Mouse (Mus musculus) intestine, embryonic 16.5 days (tissue): ENCODE measurements at regions not wholly inside any gene's neighbourhood (a gene's known extent, or its start where the extent isn't known, plus 50 kb on each side); places are given as distances from the start of the nearest gene placed in this dataset.

ENCODE experiments used
- ATAC-seq: fragments of 200-750 bp; cut with Nextera tagmentation; 2 replicates; pipeline ENCODE4 v1.8.0; 2017; ENCODE audit warnings: moderate TSS enrichment, moderate library complexity
- H3K27ac ChIP-seq: fragments of 300-500 bp; sonication (generic); 2 replicates; pipeline ENCODE4 v1.5.1; 2014; ENCODE audit warnings: mild to moderate bottlenecking, low read length
- H3K27me3 ChIP-seq: fragments of 300-500 bp; sonication (generic); replicated peaks from 2 replicates; pipeline ENCODE4 v1.6.1; 2014; ENCODE audit warnings: low read length, control low read depth, mixed read lengths; ENCODE audit not compliant: control insufficient read depth, insufficient read depth
- H3K36me3 ChIP-seq: fragments of 300-500 bp; sonication (generic); 2 replicates; pipeline ENCODE4 v1.6.1; 2014; ENCODE audit warnings: low read length, control low read depth; ENCODE audit not compliant: control insufficient read depth, insufficient read depth
- H3K4me1 ChIP-seq: fragments of 300-500 bp; sonication (generic); 2 replicates; pipeline ENCODE4 v1.6.1; 2014; ENCODE audit warnings: low read length, control low read depth, mixed read lengths; ENCODE audit not compliant: control insufficient read depth, insufficient read depth
- H3K4me2 ChIP-seq: fragments of 300-500 bp; sonication (generic); 2 replicates; pipeline ENCODE4 v1.6.1; 2014; ENCODE audit warnings: low read depth, low read length, control low read depth
- H3K4me3 ChIP-seq: fragments of 300-500 bp; sonication (generic); 2 replicates; pipeline ENCODE4 v1.5.1; 2014; ENCODE audit warnings: mild to moderate bottlenecking, low read length
- H3K9ac ChIP-seq: fragments of 300-500 bp; sonication (generic); 2 replicates; pipeline ENCODE4 v1.6.1; 2014; ENCODE audit warnings: low read depth, low read length
- H3K9me3 ChIP-seq: fragments of 300-500 bp; sonication (generic); 2 replicates; pipeline ENCODE4 v1.6.1; 2016; ENCODE audit warnings: low read length, control low read depth; ENCODE audit not compliant: control insufficient read depth
- WGBS: fragments of 180-500 bp; shearing (Covaris S2); extraction: QIAGEN DNeasy Blood & Tissue Kit; methylation state at CpG from one replicate; pipeline ENCODE4 v1.1.7; 2014; 5-methylcytosine and 5-hydroxymethylcytosine counted together

DNA sequence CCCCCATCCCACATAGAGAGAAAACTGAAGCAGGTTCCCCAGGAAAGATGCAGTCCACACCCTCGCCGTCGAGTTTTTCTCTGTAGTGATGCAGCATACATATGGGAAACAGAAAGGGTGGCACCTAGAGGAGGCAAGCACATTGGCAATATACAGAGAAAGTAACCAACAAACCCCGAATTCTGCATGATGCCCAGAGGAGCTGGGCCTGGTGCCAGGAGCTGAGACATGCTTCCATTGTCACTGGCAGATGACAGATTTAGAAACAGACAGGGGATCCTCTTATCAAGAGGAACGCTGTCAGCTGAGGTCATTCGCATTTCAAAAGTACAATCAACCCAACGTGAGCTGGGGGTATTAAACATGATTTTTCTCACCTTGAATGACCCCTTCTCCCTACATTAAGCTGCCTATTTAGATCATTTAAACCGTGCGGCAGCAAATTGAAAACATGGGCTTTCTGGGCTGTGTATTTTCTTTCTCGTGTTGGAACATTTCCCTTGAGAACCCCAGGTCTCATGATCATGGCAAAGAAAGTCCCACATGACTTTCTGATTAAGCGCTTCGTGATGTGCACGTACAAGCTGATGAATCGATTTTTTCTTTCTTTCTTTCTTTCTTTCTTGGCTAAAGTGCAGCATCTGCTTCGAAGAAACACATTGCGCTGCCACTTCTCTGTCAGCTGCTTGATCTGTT is 118.4 kb upstream of the Rnaseh2b start:
- no peak overlapping the region for H3K4me3 ChIP-seq
- no peaks in the 10 kb centered on the region for H3K36me3 ChIP-seq
- 69% methylated on average over 16 of the region's 16 CpGs for WGBS
- H3K4me1 ChIP-seq, result peaks cover 14% of the 10 kb centered on the region; the same call in 1 of the 2 replicates
- no peak overlapping the region for H3K9ac ChIP-seq
- no peak overlapping the region for H3K27ac ChIP-seq
- H3K4me2 ChIP-seq, result no peak overlapping the region
- no peak for ATAC-seq
- H3K9me3 ChIP-seq, result no peaks in the 10 kb centered on the region
- no peaks in the 10 kb centered on the region for H3K27me3 ChIP-seq

DNA sequence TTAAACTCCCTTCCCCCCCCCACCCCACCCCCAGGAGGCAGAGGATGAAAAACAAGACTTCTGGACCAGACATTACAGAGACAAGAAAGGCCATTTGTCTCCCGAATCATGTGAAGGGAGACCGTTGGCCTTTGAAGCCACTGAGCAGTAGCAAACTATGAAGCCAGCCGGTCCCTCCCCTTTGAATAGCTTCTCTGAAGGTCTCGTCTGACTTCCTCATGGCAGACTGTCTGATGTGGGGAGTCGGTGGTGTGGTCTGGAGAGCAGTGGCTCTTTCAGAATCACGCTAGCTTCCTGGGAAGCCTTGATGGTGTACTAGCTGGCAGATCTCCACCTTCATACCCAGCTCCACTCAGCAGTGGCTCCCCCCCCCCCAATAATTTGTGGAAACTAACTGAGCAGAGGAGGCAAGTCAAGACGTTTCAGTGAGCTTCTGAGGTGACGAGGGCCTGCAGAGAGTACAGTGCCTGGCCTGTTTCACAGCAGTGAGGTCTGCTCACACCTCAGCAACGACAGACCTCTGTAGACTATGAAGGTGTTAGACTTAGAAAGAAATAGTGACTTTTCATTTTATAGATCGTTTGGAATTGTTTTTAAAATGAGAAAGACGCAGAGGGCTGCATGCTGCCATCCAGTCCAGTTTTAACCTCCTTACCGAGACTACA is 116.9 kb upstream of the Rnaseh2b start:
- ATAC-seq, result no peak
- H3K4me2 ChIP-seq, result no peak overlapping the region
- no peaks in the 10 kb centered on the region for H3K27me3 ChIP-seq
- no peaks in the 10 kb centered on the region for H3K9me3 ChIP-seq
- no peak overlapping the region for H3K9ac ChIP-seq
- H3K27ac ChIP-seq, result no peak overlapping the region
- WGBS, result 58% methylated on average over 12 of the region's 12 CpGs
- no peaks in the 10 kb centered on the region for H3K36me3 ChIP-seq
- H3K4me3 ChIP-seq, result no peak overlapping the region
- peaks cover 11% of the 10 kb centered on the region; the same call in 1 of the 2 replicates for H3K4me1 ChIP-seq

DNA sequence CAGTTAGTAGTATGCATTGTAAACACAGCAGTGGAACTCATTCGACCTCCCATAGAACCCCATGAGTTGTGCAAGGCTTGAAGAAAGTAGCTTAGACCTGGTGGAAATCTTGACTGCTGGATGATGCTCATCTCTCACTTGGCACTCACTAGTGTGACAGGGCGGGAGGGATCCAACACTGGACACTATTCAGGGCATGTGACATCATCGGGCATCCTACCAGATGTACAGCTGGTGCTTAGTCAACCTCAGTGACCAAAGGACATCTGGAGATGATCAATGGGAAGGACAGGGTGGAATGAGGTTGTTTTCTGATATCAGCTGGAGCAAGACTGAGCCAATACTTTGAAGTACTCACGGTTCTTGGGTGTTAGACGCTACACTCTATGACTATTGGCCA is 114.9 kb upstream of the Rnaseh2b start:
- Histone ChIP-seq H3K4me2 (no peak overlapping the region), H3K27ac (no peak overlapping the region), H3K36me3 (no peaks in the 10 kb centered on the region), H3K9ac (no peak overlapping the region), H3K4me1 (peaks cover 5% of the 10 kb centered on the region; the same call in 1 of the 2 replicates), H3K27me3 (no peaks in the 10 kb centered on the region), H3K4me3 (no peak overlapping the region), H3K9me3 (no peaks in the 10 kb centered on the region)
- ATAC-seq, result no peak
- WGBS, result 86% methylated on average over 5 of the region's 5 CpGs

DNA sequence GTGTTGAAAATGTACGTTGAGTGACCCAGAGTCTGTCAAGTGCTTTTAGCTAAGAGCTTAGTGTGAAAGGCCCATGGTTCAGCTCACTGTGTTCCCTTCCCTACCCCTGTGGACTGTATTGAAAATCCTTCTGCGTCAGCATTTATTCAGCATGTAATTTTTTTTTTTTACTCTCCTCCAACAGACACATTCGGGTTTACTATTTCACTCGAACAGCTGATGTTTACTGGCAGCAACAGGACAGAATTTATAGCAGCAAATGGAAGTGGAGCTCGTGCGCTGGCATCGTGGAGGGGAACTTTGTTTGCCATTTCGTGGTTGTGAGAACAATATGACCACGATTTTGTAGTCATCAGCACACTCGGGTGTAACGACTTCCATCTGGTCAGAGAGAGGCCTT is 105.0 kb upstream of the Rnaseh2b start:
- Histone ChIP-seq H3K9ac (no peak overlapping the region), H3K9me3 (no peaks in the 10 kb centered on the region), H3K4me3 (no peak overlapping the region), H3K4me1 (no peaks in the 10 kb centered on the region), H3K27ac (no peak overlapping the region), H3K27me3 (no peaks in the 10 kb centered on the region), H3K4me2 (no peak overlapping the region), H3K36me3 (no peaks in the 10 kb centered on the region)
- 70% methylated on average over 11 of the region's 11 CpGs for WGBS
- ATAC-seq, result no peak

DNA sequence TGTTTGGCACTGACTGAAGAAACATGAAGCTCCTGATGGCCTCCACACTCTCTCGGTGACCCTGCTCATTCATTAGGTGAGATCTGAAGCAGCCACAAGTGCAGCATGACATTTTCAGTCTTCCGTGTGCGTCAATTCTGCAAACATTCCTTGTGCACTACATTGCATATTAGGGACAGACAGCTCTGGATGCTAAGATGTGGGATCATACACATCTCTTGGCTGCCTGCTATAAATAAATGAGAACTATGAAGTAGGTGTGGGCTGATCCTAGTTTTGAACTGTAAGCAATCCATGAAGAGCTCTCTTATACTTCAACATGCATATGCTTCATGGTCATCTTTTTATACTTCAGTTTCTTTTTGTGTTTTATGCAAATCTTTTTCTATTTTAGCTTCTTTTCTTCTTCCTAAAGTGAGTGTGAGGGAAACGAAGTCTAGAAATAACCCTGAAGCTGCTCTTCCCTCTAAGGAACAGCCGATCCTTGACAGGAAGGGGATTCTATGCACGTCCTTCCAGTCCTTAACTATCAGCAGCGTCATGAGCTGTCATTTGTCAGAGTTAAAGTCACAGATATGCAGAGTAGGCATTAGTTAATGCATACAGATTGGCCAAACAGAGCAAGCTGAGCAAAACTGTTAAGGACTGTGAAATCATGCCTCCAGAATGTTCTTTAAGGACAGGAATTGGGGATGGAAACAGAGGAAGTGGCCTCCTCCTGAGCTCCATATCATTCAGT is 104.1 kb upstream of the Rnaseh2b start:
- Histone ChIP-seq H3K4me3 (no peak overlapping the region), H3K9me3 (no peaks in the 10 kb centered on the region), H3K36me3 (no peaks in the 10 kb centered on the region), H3K9ac (no peak overlapping the region), H3K4me1 (0 out of 2 replicates have a peak, but pooled peaks cover 2% of the 10 kb centered on the region), H3K4me2 (no peak overlapping the region), H3K27ac (no peak overlapping the region), H3K27me3 (no peaks in the 10 kb centered on the region)
- ATAC-seq, result no peak
- 62% methylated on average over 7 of the region's 7 CpGs for WGBS

DNA sequence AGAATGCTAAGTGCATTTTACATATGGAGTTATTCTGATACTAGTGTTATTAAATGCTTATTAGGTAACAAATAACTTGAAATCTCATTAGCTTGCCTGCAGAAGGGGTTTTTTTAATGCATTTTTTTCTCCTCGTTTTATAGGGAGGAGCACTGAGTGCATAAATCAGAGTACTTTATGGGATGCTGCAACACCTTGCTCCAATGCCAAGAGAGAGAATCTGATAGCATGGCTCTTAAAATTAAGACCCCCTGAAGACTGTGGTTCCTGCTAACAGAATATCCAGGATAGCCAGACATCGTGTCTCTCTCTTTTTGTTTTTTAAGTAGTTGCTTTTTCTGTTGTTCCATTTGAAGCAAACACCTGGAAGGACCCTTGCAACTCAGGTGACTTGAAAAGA is 100.8 kb upstream of the Rnaseh2b start:
- no peak for ATAC-seq
- Histone ChIP-seq H3K27me3 (no peaks in the 10 kb centered on the region), H3K9me3 (no peaks in the 10 kb centered on the region), H3K36me3 (no peaks in the 10 kb centered on the region), H3K27ac (no peak overlapping the region), H3K4me3 (no peak overlapping the region), H3K4me1 (0 out of 2 replicates have a peak, but pooled peaks cover 5% of the 10 kb centered on the region), H3K4me2 (no peak overlapping the region), H3K9ac (no peak overlapping the region)
- WGBS, result 80% methylated on average over 2 of the region's 2 CpGs

DNA sequence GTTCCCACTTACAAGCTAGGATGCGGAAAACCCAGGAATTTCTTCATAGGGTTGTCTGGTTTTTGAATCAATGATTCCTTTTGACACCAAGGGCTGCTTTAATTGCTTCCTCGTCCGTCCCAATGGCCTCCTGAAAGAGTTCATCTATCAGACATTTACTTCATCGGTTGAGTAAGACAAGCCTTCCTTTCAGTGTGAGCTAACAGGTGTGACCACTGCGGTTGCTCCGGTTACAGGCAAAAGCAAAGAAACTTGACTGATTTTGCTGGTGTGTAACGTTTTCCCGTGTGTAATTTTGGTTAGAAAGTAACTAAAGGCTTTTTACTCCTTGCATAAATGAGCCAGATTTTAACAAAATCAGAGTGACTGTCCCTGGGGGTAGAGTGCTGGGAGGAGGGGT is 99.6 kb upstream of the Rnaseh2b start:
- Histone ChIP-seq H3K4me1 (0 out of 2 replicates have a peak, but pooled peaks cover 5% of the 10 kb centered on the region), H3K36me3 (no peaks in the 10 kb centered on the region), H3K9ac (no peak overlapping the region), H3K27ac (no peak overlapping the region), H3K9me3 (no peaks in the 10 kb centered on the region), H3K4me3 (no peak overlapping the region), H3K4me2 (no peak overlapping the region), H3K27me3 (no peaks in the 10 kb centered on the region)
- 60% methylated on average over 8 of the region's 8 CpGs for WGBS
- ATAC-seq, result no peak

DNA sequence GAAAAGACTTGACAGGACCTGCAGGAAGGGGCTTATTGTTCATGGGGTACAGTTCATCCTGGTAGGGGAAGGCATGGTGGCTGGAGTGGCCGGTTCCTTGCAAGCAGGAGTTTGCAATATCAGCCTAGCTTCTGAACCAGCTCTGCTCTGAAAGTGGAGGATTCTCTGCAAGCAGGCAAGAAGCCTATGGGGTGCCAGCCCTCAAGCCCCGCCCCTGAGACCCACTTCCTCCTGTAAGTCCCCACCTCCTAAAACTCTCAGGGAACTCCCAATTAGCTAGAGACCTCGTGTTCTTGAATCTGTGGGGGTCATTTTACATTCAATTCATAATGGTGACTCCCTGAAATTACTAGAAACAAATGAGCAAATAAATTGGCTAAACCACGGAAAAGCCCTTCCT is 99.0 kb upstream of the Rnaseh2b start:
- no peak overlapping the region for H3K9ac ChIP-seq
- no peaks in the 10 kb centered on the region for H3K36me3 ChIP-seq
- H3K27me3 ChIP-seq, result no peaks in the 10 kb centered on the region
- 38% methylated on average over 4 of the region's 4 CpGs for WGBS
- 0 out of 2 replicates have a peak, but pooled peaks cover 5% of the 10 kb centered on the region for H3K4me1 ChIP-seq
- ATAC-seq, result no peak
- no peak overlapping the region for H3K27ac ChIP-seq
- H3K9me3 ChIP-seq, result no peaks in the 10 kb centered on the region
- no peak overlapping the region for H3K4me2 ChIP-seq
- no peak overlapping the region for H3K4me3 ChIP-seq

DNA sequence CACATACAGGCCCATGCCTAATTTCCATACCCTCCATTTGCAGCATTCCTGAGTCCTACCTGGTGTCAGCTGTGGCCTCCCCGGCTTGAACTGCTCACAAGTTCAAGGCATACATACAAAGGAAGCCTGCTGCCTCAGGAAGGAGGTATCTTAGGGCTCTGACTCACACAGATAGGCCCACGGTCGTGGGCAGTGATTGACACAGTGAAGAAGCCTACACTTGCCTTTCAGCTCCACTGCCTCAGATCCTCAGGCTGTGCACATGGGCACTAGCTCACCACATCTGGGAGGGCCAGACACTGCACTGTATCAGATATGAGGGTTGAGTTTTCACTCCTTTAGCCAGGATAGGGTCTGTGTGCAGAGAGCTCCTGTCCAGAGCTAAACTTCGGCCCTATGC is 95.6 kb upstream of the Rnaseh2b start:
- Histone ChIP-seq H3K27me3 (no peaks in the 10 kb centered on the region), H3K4me3 (no peak overlapping the region)
- ATAC-seq, result no peak

More for the DNA sequence above, 95.6 kb upstream of the Rnaseh2b start:
- WGBS, result 80% methylated on average over 4 of the region's 4 CpGs
- H3K36me3 ChIP-seq, result no peaks in the 10 kb centered on the region
- no peak overlapping the region for H3K9ac ChIP-seq
- H3K4me2 ChIP-seq, result no peak overlapping the region
- no peaks in the 10 kb centered on the region for H3K9me3 ChIP-seq
- H3K27ac ChIP-seq, result no peak overlapping the region
- H3K4me1 ChIP-seq, result 0 out of 2 replicates have a peak, but pooled peaks cover 5% of the 10 kb centered on the region
